Mouse (Mus musculus): ENCODE measurements around the gene Btg2. TPM values are rescaled to one million over a fixed set of nuclear protein-coding genes. Genes with fewer than 3 reads are reported as not detected.

Gene Btg2
- polyA plus RNA-seq, 1 experiment = 13.8 TPM

GRCm38 (mm10) chr1:134071411-134072018 is 7.4 kb downstream of the Btg2 start:
- TF ChIP-seq USF1 (IDR thresholded peaks at IDR 0.05; ENCODE audit: low read depth) (no peak), REST (IDR thresholded peaks at IDR 0.05; ENCODE audit: insufficient read depth, insufficient read length) (no peak), POLR2AphosphoS2 (IDR thresholded peaks at IDR 0.05; ENCODE audit: insufficient read length, low read depth) (no peak), MYOG (IDR thresholded peaks at IDR 0.05; ENCODE audit: control insufficient read depth in 1 of 3, insufficient read depth in 1 of 3, insufficient read length in 2 of 3, low read depth in 2 of 3) (peak; percentile 54 to 99 (median 91)), TCF3 (IDR thresholded peaks at IDR 0.05; ENCODE audit: insufficient read length, low read depth) (peak; percentile 68), MYOD1 (IDR thresholded peaks at IDR 0.05; ENCODE audit: control insufficient read depth in 1 of 3, insufficient read length in 2 of 3, low read depth in 2 of 3) (peak; percentile 95 to 97 (median 96)), TCF12 (IDR thresholded peaks at IDR 0.05; ENCODE audit: insufficient read depth, poor library complexity, severe bottlenecking) (peak; percentile 86), E2F4 (IDR thresholded peaks at IDR 0.05; ENCODE audit: insufficient read depth) (no peak), MAX (IDR thresholded peaks at IDR 0.05; ENCODE audit: low read depth) (no peak), POLR2A (IDR thresholded peaks at IDR 0.05; ENCODE audit: insufficient read length, low read depth) (no peak)
- H3K79me2 ChIP-seq (ENCODE audit: control insufficient read depth, insufficient read depth) = peaks cover 7% of the 10 kb centered on the region
- peak overlapping the region; percentile 61 for H3K4me2 ChIP-seq (ENCODE audit: low read depth)
- no peak overlapping the region for H3ac ChIP-seq (ENCODE audit: control insufficient read depth, insufficient read length)
- peaks cover 13% of the 10 kb centered on the region for H3K36me3 ChIP-seq (ENCODE audit: control insufficient read depth, insufficient read depth)
- no peaks in the 10 kb centered on the region for H3K27me3 ChIP-seq (ENCODE audit: control insufficient read depth, insufficient read depth, insufficient read length)
- no peak overlapping the region for H3K4me3 ChIP-seq

- Histone ChIP-seq H3K79me2 (ENCODE audit: control insufficient read depth, insufficient read depth) (no peaks in the 10 kb centered on the region), H3K4me2 (ENCODE audit: low read depth) (peak overlapping the region; percentile 61), H3ac (ENCODE audit: control insufficient read depth, insufficient read length) (no peak overlapping the region), H3K36me3 (ENCODE audit: control insufficient read depth, insufficient read depth) (peaks cover 9% of the 10 kb centered on the region), H3K27me3 (ENCODE audit: control insufficient read depth, insufficient read depth, insufficient read length) (no peaks in the 10 kb centered on the region), H3K4me3 (no peak overlapping the region)
- TF ChIP-seq MAX (IDR thresholded peaks at IDR 0.05; ENCODE audit: low read depth) (no peak), MYOD1 (IDR thresholded peaks at IDR 0.05; ENCODE audit: control insufficient read depth in 1 of 3, insufficient read length in 2 of 3, low read depth in 2 of 3) (no peak), REST (IDR thresholded peaks at IDR 0.05; ENCODE audit: insufficient read depth, insufficient read length) (no peak), CEBPB (IDR thresholded peaks at IDR 0.05; ENCODE audit: insufficient read depth, poor library complexity, severe bottlenecking) (no peak), POLR2A (IDR thresholded peaks at IDR 0.05; ENCODE audit: insufficient read length, low read depth) (no peak), TCF12 (IDR thresholded peaks at IDR 0.05; ENCODE audit: insufficient read depth, poor library complexity, severe bottlenecking) (no peak), USF1 (IDR thresholded peaks at IDR 0.05; ENCODE audit: low read depth) (no peak), TCF3 (IDR thresholded peaks at IDR 0.05; ENCODE audit: insufficient read length, low read depth) (no peak), SRF (IDR thresholded peaks at IDR 0.05; ENCODE audit: control insufficient read depth, insufficient read length, low read depth) (no peak), POLR2AphosphoS2 (IDR thresholded peaks at IDR 0.05; ENCODE audit: insufficient read length, low read depth) (no peak), MYOG (IDR thresholded peaks at IDR 0.05; ENCODE audit: control insufficient read depth in 1 of 3, insufficient read depth in 1 of 3, insufficient read length in 2 of 3, low read depth in 2 of 3) (no peak), E2F4 (IDR thresholded peaks at IDR 0.05; ENCODE audit: insufficient read depth) (no peak)
These were observed 8.7 kb downstream of the Btg2 start for GRCm38 (mm10) chr1:134070099-134070669.

GRCm38 (mm10) chr1:134067143-134067619 is 11.7 kb downstream of the Btg2 start:
- Histone ChIP-seq H3K36me3 (ENCODE audit: control insufficient read depth, insufficient read depth) (no peaks in the 10 kb centered on the region), H3K4me2 (ENCODE audit: low read depth) (peak overlapping the region; percentile 31), H3ac (ENCODE audit: control insufficient read depth, insufficient read length) (no peak overlapping the region), H3K27me3 (ENCODE audit: control insufficient read depth, insufficient read depth, insufficient read length) (no peaks in the 10 kb centered on the region), H3K4me3 (no peak overlapping the region), H3K79me2 (ENCODE audit: control insufficient read depth, insufficient read depth) (no peaks in the 10 kb centered on the region)
- TF ChIP-seq SRF (IDR thresholded peaks at IDR 0.05; ENCODE audit: control insufficient read depth, insufficient read length, low read depth) = no peak
- TF ChIP-seq MYOD1 (IDR thresholded peaks at IDR 0.05; ENCODE audit: control insufficient read depth in 1 of 3, insufficient read length in 2 of 3, low read depth in 2 of 3) = peak; percentile 32 to 78 (median 75)
- TF ChIP-seq MAX (IDR thresholded peaks at IDR 0.05; ENCODE audit: low read depth) = no peak
- TF ChIP-seq MYOG (IDR thresholded peaks at IDR 0.05; ENCODE audit: control insufficient read depth in 1 of 3, insufficient read depth in 1 of 3, insufficient read length in 2 of 3, low read depth in 2 of 3) = peak in 2 of 3 experiments; percentile 89 to 91
- TF ChIP-seq REST (IDR thresholded peaks at IDR 0.05; ENCODE audit: insufficient read depth, insufficient read length) = no peak
- no peak for TF ChIP-seq POLR2A (IDR thresholded peaks at IDR 0.05; ENCODE audit: insufficient read length, low read depth)
- no peak for TF ChIP-seq POLR2AphosphoS2 (IDR thresholded peaks at IDR 0.05; ENCODE audit: insufficient read length, low read depth)
- no peak for TF ChIP-seq CEBPB (IDR thresholded peaks at IDR 0.05; ENCODE audit: insufficient read depth, poor library complexity, severe bottlenecking)
- TF ChIP-seq E2F4 (IDR thresholded peaks at IDR 0.05; ENCODE audit: insufficient read depth) = no peak
- peak; percentile 74 for TF ChIP-seq TCF12 (IDR thresholded peaks at IDR 0.05; ENCODE audit: insufficient read depth, poor library complexity, severe bottlenecking)
- TF ChIP-seq TCF3 (IDR thresholded peaks at IDR 0.05; ENCODE audit: insufficient read length, low read depth) = peak; percentile 67
- TF ChIP-seq USF1 (IDR thresholded peaks at IDR 0.05; ENCODE audit: low read depth) = no peak

GRCm38 (mm10) chr1:134066554-134066953 is 12.4 kb downstream of the Btg2 start:
- TF ChIP-seq MAX (IDR thresholded peaks at IDR 0.05; ENCODE audit: low read depth) (no peak), SRF (IDR thresholded peaks at IDR 0.05; ENCODE audit: control insufficient read depth, insufficient read length, low read depth) (no peak), POLR2AphosphoS2 (IDR thresholded peaks at IDR 0.05; ENCODE audit: insufficient read length, low read depth) (no peak), E2F4 (IDR thresholded peaks at IDR 0.05; ENCODE audit: insufficient read depth) (no peak), POLR2A (IDR thresholded peaks at IDR 0.05; ENCODE audit: insufficient read length, low read depth) (no peak), USF1 (IDR thresholded peaks at IDR 0.05; ENCODE audit: low read depth) (no peak), MYOD1 (IDR thresholded peaks at IDR 0.05; ENCODE audit: control insufficient read depth in 1 of 3, insufficient read length in 2 of 3, low read depth in 2 of 3) (no peak), MYOG (IDR thresholded peaks at IDR 0.05; ENCODE audit: control insufficient read depth in 1 of 3, insufficient read depth in 1 of 3, insufficient read length in 2 of 3, low read depth in 2 of 3) (no peak), TCF3 (IDR thresholded peaks at IDR 0.05; ENCODE audit: insufficient read length, low read depth) (no peak), TCF12 (IDR thresholded peaks at IDR 0.05; ENCODE audit: insufficient read depth, poor library complexity, severe bottlenecking) (no peak), REST (IDR thresholded peaks at IDR 0.05; ENCODE audit: insufficient read depth, insufficient read length) (no peak)
- H3K27me3 ChIP-seq (ENCODE audit: control insufficient read depth, insufficient read depth, insufficient read length) = no peaks in the 10 kb centered on the region
- no peaks in the 10 kb centered on the region for H3K79me2 ChIP-seq (ENCODE audit: control insufficient read depth, insufficient read depth)
- H3K4me3 ChIP-seq = no peak overlapping the region
- H3K4me2 ChIP-seq (ENCODE audit: low read depth) = peak overlapping the region; percentile 31
- H3K36me3 ChIP-seq (ENCODE audit: control insufficient read depth, insufficient read depth) = no peaks in the 10 kb centered on the region
- H3ac ChIP-seq (ENCODE audit: control insufficient read depth, insufficient read length) = no peak overlapping the region

Measured in myocyte (in vitro differentiated cells).